Mouse (Mus musculus) cerebellum, postnatal 36 days (tissue): ENCODE data around the gene Ano6.
A peak's percentile ranks its signal among the peaks of the same experiment; 100 is the strongest.

ENCODE experiments used
- DNase-seq, 2 experiments: peaks; one replicate each; pipeline ENCODE4 v3.0.0; 2021 to 2022; ENCODE audit warnings: mixed read lengths in 2 of 2

The Ano6 gene

DNA sequence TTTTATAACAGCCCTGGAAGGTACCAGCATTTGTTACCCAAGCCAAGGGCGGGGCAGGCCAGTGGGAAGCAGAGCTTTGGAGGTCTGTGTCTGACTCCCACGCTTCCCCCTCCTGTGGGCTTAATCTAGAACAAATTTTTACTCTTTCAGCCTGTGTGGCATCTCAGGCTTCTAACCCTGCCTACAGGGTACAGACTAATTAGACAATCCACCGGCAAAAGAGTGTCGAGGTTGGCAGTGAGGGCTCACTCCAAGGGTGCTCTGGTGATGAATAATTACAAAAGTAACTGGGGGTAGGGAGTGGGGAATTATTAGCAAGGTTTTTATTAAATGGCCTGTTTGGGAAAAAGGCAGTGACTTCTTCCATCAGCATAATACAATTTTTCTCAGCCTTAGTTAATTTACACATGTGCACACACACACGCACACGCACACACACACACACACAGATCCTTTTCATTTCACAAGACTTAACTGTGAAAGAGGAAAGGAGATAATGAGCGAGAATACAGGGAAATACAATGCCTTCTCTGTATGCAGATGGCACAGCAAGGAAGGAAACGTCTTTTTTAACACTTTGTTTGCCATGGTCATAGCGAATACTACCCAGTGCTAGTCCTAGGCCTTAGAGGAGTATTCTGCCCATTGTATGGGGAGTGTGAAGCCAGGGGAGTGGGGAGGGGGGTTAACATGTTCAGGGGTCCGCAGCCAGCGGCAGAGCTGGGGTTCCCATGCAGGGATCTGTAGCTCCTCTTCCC, 155.5 kb downstream of the Ano6 start:
- DNase-seq = no peak

DNA sequence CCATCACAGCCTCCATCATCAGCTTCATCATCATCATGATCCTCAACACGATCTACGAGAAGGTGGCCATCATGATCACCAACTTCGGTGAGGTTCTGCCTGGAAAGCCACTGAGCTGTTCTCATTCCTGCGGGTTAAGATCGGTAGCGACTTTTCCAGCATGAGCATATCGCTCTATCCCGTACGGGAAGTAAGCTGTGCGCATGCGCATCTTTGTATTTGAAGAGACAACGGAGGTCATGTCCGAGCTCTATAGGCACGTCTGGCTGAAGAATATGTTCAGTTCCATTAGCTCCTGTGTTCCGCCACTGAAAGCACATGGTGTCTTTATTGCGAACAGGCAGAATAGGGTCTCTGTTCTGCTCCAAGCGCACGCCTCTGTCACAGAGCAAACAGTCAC, 157.8 kb downstream of the Ano6 start:
- no peak for DNase-seq

DNA sequence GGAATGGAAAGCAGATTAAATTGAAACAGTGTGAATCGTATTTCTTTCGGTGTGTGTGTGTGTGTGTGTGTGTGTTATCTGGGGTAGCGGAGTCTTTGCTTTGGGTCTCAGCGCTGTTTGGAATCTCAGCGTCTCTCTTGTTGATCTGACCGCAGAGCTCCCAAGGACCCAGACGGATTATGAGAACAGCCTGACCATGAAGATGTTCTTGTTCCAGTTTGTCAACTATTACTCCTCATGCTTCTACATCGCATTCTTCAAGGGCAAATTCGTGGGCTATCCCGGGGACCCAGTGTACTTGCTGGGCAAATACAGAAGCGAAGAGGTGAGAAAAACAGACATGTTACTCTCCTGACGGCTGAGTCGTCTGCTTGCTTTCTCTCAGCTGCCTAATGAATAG, 158.7 kb downstream of the Ano6 start:
- no peak for DNase-seq

DNA sequence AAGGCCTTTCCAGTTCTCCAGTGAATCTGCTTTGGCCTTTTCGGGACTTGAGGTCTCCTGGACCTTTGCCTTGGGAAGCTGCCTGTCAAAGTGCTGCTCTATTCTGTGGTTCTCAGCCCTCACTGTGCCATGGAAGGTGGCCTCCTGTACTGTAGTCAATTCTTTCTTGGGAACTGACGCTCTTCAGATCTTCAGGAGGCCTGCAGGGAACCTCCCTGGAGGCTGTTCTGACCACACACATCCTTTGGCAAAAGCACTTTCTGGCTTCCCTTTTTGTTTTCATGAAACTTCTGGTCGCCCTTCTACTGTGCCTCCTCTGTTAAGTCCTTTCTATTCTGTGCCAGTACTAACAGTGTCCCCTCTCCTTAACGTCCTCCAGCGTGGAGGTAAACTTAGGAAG, 160.9 kb downstream of the Ano6 start:
- no peak for DNase-seq

DNA sequence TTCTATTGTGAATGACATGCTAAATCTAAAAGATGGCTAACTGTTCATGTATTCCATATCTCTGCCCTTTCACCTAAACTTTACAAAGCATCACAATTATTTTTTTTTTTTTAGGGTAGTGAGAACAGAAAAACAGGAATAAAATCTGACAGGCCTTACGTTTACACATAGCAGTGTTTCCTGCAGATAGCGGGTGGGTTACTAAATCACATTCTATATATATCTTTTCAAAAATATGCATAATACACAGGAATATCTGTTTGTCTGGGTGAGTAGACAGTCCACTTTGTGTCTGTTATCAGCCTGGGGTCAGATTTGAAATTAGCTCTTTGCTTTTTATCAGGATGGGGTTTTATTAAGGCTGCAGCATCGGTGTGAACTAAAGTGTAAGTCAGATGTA, 166.0 kb downstream of the Ano6 start:
- DNase-seq = no peak

DNA sequence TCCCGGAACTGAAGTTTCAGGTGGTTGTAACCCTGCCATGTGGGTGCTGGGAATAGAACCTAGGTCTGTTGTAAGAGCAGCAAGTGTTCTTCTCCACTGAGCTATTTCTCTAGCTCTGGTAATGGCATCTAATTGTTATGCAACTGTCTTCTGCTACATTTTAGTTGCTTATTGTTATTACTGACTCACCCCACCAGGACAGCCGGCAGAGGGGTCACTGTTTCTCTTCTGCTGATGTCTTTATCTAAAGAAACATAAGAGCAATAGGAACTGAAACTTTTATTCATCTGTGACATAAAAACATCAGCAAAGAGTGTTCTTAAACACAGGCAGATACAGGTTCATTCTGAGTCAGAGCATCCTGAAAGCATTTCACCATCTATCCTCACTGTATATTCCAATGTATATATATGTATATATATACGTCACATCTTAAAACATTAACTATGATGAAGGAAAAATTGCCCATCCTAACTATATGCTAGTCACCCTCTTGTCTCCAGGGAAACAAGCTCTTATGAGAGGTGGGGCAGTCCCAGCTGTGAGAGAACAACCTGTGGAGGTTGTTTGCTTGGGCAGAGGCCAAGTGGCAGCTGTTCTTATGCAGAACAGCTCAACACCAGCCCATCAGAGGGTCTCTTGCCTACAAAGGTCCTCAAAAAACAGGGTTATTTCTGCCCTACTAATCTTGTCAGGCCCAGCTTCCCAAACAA, 171.9 kb downstream of the Ano6 start:
- DNase-seq = no peak

DNA sequence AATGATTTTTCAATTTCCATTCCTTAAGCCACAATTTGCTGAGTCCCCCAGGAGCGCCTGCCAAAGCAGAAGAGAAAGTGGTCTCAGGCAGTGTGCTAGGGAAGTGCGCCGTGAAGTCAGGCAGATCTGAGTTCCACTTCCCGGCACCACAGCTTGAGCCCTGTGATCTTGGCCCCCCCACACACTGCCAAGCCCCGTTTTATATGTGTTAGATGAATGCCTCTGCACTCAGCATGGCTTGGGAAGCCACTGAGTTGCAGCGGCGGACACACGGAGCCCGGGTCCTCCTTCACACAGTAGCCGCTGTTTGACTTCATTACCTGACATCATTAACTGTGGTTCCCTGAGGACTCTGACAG, 172.5 kb downstream of the Ano6 start:
- no peak for DNase-seq

DNA sequence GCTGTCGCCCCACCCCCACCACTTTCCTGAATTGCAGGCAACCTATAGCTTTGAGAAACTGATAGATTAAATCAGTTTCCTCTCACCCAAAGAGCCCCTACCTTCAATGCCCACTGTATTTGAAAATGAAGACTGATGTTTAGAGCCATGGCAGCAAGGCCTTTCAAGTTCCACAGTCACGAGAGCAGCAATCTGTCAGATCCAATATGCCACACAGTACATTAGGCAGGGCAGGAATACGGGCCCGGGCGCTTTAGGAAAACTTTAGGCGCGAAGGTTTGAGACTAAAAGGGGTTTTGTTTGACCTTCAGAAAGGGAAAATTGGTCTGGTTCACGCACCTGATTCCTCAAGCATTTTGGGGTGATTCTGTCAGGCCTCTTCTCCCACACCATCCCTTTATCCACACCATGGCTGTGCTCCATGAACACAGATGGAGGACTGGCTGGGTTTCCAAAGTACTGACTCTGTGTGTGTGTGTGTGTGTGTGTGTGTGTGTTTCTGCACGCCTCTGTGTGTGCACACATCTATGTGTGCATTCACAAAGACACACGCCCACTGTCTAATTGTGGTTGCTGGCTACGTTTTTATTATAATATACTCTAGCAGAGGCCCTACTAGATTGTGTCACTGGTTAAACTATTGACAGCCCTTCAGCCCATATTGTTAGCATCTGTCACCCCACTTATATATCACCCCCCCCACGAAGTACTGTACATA, 173.0 kb downstream of the Ano6 start:
- peak in 1 of 2 experiments; percentile 8 for DNase-seq

DNA sequence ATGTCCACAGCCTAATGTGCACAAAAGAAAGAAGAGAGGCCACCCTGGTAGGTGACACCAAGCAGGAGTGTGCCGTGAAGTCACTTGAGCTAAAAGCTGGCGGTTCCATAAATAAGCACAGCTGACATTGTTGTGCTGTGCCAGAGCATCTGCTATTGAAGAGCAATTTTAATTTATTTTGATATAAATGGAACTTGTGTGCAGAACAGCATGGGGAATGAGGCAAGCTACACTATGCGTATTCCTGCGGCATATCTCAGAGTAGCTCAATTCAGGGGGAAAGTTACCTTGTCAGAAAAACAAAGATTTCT, 173.6 kb downstream of the Ano6 start:
- no peak for DNase-seq

DNA sequence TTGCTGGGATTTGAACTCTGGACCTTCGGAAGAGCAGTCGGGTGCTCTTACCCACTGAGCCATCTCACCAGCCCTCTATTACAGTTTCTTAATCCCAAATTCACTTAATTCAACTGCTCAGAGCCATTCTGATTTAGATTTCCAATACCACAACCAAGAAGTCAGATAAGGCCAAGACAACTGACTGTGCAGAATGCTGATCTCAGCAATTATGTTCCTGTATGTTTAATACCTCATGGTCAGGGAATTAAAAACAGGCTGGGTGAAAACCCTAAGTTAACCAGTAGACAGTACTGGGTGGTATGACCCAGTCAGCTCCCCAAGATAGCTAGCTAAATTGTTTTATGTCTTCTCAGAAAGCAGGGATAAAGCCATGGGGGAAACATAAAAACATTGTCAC, 176.3 kb downstream of the Ano6 start:
- DNase-seq = no peak

DNA sequence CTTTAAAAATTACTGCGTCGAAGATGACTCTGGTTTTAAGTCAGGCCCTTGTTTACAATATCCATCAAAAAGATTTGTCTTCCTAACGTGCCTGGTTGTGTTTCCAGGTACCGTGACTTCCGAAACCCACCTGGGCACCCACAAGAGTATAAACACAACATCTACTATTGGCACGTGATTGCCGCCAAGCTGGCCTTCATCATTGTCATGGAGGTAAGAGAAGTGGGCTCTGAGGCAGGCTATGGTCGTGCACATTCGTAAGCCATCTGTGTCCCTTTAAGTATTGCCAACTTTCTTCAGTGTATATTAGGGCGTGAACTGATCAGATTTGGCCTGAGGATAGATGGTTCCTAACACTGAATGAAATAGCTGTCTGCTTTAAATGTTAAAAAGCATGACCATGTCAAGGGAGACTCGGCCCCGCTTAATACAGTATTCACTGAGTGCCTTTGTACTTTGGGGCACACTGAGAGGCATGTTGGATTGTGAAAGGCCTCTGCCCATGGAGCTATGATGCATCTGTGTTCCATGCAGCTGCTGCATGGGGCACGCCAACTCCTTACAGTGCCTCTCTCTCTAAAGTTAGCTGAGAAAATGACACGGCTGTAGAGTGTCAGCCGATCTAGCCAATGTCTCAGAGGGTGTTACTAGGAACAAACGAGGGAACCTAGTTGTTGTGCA, 177.0 kb downstream of the Ano6 start:
- DNase-seq = no peak

DNA sequence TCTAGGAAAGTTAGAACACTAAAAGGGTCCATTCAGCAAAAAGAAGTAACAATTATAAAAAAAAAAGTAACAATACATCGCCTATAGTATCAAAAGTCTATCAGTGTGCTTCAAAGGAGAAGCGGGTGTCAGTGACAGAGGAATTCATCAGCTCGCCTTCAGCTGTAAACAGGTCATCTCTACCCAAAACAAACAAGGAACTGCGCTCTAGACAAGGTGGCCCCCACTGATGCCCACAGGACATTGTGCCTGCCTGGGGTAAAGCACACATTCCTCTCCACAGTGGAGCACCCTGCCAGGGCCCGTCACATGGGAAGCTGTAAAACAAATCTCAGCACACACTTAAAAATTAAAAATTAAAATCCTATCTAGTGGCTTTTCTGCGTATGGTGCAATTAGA, 179.0 kb downstream of the Ano6 start:
- DNase-seq = no peak

DNA sequence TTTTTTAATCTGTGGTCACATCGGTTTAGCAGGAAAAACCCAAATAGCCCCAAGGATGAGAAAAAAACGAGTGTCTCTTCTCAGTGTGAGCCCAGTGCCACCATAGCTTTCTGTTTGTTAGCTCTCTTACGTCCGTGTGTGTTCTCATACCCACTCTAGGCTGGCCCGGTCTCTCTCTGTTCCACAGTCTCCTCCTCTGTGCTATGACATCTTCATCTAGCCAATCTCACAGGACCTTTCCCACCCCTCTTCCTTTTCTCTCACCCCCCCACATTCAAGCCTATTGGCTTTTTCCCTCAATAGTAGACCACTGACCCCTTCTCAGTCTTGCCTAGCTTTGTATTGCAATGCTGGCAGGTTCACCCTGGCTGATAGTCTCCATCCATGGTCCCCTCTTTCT, 179.5 kb downstream of the Ano6 start:
- no peak for DNase-seq

DNA sequence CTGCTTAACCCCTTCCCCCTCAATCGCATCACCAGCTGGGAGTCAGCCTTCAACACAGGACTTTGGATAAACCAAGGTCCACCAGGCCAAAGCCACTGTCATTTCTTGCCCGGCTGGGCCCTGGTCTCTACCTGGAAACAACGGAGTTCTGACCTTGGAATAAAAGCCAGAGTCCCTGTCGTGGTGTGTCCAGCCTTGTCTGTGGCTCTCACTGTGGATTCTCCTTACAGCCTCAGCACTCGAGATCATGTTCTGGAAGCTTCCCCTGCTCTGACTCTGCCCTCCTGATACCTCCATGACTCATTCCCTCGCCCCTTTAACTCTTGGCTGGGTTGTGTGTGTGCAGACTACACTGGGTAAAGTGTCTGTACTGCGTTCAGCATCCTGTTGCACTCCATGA, 180.0 kb downstream of the Ano6 start:
- no peak for DNase-seq

DNA sequence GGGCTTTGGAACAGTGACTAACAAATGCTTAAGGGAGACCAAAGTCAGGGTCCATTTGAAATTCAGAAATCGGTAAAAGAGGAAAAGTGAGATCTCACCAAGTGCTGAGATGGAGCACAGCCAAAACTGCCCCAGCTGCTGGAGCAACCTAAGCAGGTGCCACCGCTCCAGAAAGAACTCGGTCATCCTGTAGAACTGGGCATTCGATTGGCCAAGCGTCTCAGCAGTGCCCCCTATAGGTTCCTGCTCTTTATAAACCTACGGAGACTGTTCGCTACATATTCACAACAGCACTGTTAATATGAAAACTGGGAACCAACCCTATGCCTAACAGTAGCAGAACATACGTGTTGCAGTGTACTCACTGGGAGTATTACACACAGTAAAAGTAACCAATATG, 180.7 kb downstream of the Ano6 start:
- DNase-seq = no peak

DNA sequence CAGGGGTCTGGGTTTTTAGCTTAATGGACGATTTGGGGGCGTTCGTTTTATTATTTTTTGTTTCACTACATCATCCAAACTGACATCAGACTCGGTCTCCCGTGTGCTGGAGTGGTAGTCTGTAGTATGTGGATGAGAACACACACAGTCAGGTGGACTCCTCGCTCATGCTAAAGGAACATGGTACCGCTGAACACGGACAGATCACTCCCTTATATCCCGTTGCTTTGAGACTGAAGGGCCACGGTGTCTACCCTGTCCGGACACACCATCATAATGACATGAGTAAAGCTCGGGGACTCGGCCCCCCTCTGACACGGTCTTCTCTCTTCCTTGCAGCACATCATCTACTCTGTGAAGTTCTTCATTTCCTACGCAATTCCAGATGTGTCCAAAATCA, 181.5 kb downstream of the Ano6 start:
- no peak for DNase-seq

DNA sequence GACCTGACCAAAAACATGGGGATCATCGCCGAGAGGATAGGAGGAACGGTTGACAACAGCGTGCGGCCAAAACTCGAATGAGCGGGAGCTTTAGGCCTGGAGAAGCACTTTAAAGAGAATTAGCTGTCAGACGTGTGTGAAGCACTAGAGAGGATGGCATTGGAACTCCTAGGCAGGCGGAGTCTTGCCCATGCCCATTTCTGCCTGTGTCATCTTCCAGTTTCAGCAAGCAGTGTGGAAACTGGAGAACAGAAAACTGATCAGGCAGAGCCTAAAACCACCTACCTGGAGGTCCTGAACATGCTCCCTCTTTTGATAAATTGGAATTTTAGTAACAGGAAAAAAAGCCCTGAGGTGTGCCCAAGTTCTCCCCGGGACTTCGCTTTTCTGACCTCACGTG, 182.0 kb downstream of the Ano6 start:
- DNase-seq = no peak

DNA sequence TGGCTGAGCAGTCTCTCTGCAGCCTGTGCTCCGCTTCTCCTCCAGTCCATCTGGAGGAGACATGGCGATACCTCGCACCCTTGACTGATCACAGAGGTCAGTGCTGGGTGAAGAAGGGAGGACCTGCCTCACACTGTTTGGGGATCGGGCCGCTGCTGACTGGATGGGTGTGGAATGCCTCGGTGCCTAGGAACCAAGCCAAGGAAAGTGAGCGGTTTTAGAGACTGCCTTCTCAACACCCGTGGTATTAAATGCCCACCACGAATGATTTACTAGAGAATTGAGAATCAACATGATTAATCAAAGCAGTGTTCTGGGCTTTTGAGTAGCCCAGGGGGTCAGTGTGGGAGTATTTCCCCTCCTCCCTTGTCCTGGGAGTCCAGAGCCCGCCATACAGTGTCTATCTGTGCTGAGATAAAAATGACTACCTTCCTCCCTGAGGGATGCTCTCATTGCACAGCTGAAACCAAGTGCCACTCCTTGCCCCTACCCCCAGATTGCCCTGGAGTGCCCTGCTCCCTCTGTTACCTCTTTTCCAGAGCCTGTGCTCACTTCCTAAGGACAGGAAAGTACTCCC, 183.5 kb downstream of the Ano6 start:
- no peak for DNase-seq

DNA sequence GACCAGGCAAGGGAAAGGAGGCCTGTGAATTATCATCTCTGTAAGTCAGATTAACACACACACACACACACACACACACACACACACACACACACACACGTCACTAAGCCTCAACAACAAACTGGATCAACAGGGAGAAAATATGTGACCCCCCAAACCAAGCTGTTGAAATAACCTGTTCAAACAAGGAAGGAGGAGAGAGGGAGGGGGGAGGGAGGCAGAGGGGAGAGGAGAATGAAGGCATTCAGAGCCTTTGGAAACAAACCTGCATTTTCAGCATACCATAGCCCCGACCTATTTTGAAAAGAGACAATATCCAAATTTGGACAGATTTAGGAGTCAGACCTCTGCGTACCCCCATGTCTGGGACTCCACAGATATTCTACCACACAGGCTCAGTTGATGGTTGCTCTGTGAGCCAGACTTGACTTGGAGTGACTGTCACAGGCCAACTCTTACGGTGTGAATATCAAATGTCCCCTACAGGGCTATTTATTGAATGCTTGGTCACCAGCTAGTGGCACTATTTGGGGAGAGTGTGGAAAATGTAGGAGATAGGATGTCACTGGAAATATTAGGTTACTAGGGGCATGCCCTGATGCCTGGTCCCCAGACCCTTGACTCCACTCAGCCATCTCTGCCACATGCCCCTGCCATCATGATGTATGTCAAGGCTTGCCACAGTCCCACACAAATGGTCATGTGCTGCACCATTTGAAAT, 185.7 kb downstream of the Ano6 start:
- no peak for DNase-seq

DNA sequence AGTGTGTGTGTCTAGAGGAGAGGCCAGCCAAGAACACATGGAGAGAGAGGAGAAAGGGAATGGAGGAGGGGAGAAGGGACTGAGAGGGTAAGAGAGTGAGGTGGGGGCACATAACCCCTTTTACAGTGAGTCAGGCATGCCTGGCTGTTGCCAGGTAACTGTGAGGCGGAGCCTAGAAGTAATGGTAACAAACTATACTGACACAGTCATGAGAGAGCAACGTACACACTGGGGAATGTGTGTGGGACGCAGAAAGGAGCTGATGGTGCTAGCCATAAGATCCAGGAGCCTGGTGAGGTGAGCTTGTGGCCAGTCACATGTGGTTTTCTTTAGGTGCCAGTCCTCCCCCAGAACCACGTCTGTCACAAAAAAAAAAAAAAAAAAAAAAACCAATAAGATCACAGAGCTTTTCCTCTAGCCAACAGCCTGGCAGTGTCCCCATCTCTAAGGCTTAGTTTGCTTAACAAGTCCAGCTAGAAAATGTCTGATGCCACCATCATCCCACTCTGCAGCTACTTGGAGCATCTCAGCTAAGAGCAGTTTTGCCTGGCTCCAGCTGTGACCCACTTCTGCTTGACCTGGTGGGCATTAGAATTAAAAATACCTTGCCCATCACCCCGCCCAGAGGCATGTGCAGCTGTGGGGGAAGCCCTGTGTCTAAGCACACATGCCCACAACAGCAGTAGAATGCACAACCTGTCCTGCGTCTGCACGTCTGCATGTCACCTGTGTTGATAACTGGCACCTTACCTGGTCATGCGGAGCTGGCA, 186.7 kb downstream of the Ano6 start:
- DNase-seq = no peak

DNA sequence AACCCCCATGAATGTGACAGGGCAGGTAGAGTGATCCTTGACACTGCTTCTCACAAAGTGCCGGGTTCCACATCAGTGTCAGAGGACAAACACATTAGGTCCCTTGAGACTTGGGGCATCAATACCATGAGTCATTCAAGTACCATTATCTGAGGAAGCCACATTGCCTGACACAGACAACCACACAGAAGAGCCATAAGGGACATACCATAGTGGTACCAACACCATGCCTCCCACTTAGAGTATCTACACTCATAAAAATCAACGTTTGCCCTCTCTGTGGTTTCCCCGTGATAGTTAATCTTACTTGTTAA, 187.3 kb downstream of the Ano6 start:
- no peak for DNase-seq

DNA sequence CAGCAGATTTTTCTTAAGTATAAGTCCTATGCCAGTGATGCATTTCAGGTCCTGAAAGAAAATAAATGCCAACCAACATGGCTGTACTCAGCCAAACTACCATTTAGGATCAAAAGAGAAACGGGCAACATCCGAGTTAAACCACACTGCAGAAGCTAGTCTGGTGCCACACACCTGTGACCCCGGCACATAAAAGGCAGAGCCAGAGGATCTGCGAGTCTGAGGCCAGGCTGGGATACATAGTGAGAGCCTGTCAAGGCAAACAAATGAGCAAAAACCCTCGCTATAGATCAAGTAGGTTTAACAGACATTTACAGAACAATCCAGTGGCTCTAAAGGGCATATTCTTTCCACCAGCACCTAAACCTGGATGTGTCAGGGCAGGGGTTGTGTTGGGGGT, 190.0 kb downstream of the Ano6 start:
- DNase-seq = no peak
